ENCODE assay signal across 19 mouse cellular contexts in genomic region chr13:97698967-97699366, GRCm38 (mm10).
DNase-seq lines count a peak whose midpoint lies in the region; ATAC-seq lines count a peak whose summit lies in the region.
"Had no signal": no experiment of that assay in that cellular context is flagged by ENCODE, and none has a peak within 500 bp of the region (broad histone marks: within the 10 kb centered on the region; RNA-seq: fewer than 3 reads in every experiment).

No protein-coding gene starts in this region.

- WGBS in heart, embryonic 12.5 days, result 80% methylated on average over 2 of the region's 2 CpGs
- 35% methylated on average over 2 of the region's 2 CpGs for WGBS in liver, embryonic 12.5 days (ENCODE audit: insufficient replicate concordance)

- H3K36me3 ChIP-seq in heart, embryonic 12.5 days, result no peaks in the 10 kb centered on the region
- no peaks in the 10 kb centered on the region for H3K36me3 ChIP-seq in liver, embryonic 12.5 days
- H3K36me3 ChIP-seq: embryonic facial prominence, embryonic 13.5 days; hindbrain, embryonic 13.5 days; intestine, embryonic 15.5 days had no signal

- H3K9me3 ChIP-seq in heart, embryonic 12.5 days (replicated peaks), result no peaks in the 10 kb centered on the region; the same call in 1 of the 2 replicates
- no peaks in the 10 kb centered on the region for H3K9me3 ChIP-seq in liver, embryonic 12.5 days (replicated peaks)
- H3K9me3 ChIP-seq: embryonic facial prominence, embryonic 13.5 days; hindbrain, embryonic 13.5 days; intestine, embryonic 15.5 days had no signal

- ATAC-seq in heart, embryonic 12.5 days (ENCODE audit: insufficient number of reproducible peaks, low FRiP score), result no peak
- ATAC-seq in liver, embryonic 12.5 days, result peak; percentile 87
- ATAC-seq: intestine, embryonic 15.5 days; midbrain, embryonic 16.5 days had no signal

- no peaks in the 10 kb centered on the region for H3K27me3 ChIP-seq in heart, embryonic 12.5 days (replicated peaks)
- no peaks in the 10 kb centered on the region for H3K27me3 ChIP-seq in liver, embryonic 12.5 days (replicated peaks)
- H3K27me3 ChIP-seq: embryonic facial prominence, embryonic 13.5 days; hindbrain, embryonic 13.5 days; intestine, embryonic 15.5 days had no signal

- no peak overlapping the region for H3K4me3 ChIP-seq in heart, embryonic 12.5 days
- H3K4me3 ChIP-seq in liver, embryonic 12.5 days, result no peak overlapping the region
- H3K4me3 ChIP-seq: embryonic facial prominence, embryonic 13.5 days; hindbrain, embryonic 13.5 days; intestine, embryonic 15.5 days had no signal

- peak; percentile 87 for DNase-seq in heart, adult 11 months
- peak; percentile 9 for DNase-seq in c-Kit-negative CD71-positive TER-119-positive erythroid progenitor cells, embryonic 14.5 days (ENCODE audit: low read depth, low spot score)
- peak; percentile 19 for DNase-seq in skeletal muscle tissue, adult 2 months (ENCODE audit: low read depth, low spot score)
- no peak for DNase-seq in kidney, adult 18-20 months
- DNase-seq in right cerebral cortex, postnatal 4 days, result no peak
- DNase-seq in kidney, postnatal 4 days, result no peak
- DNase-seq: adrenal gland, adult 8-10 months; cerebellum, postnatal 36 days; layer of hippocampus, postnatal 36 days; lung, embryonic 14.5 days; right cerebral cortex, postnatal 25 days; thymus, postnatal 4 days had no signal

- H3K4me2 ChIP-seq in heart, embryonic 12.5 days, result no peak overlapping the region
- no peak overlapping the region for H3K4me2 ChIP-seq in liver, embryonic 12.5 days
- H3K4me2 ChIP-seq: embryonic facial prominence, embryonic 13.5 days; hindbrain, embryonic 13.5 days; intestine, embryonic 15.5 days; lung, embryonic 14.5 days had no signal

- no peak overlapping the region for H3K27ac ChIP-seq in heart, embryonic 12.5 days (ENCODE audit: poor library complexity, severe bottlenecking)
- H3K27ac ChIP-seq in liver, embryonic 12.5 days, result peak overlapping the region; percentile 67
- H3K27ac ChIP-seq: embryonic facial prominence, embryonic 13.5 days; hindbrain, embryonic 13.5 days; intestine, embryonic 15.5 days; macrophage had no signal

- no peaks in the 10 kb centered on the region for H3K4me1 ChIP-seq in heart, embryonic 12.5 days (replicated peaks)
- peaks cover 28% of the 10 kb centered on the region for H3K4me1 ChIP-seq in liver, embryonic 12.5 days
- H3K4me1 ChIP-seq: embryonic facial prominence, embryonic 13.5 days; intestine, embryonic 15.5 days had no signal

- no peak overlapping the region for H3K9ac ChIP-seq in heart, embryonic 12.5 days
- no peak overlapping the region for H3K9ac ChIP-seq in liver, embryonic 12.5 days
- H3K9ac ChIP-seq: embryonic facial prominence, embryonic 13.5 days; hindbrain, embryonic 13.5 days; intestine, embryonic 15.5 days; lung, embryonic 14.5 days had no signal

Comparison
In these comparisons a context has a peak if more than half of its experiments do, and no peak if none do; other contexts are left out.
1. DNase-seq: peak in heart, adult 11 months (single experiment), c-Kit-negative CD71-positive TER-119-positive erythroid progenitor cells, embryonic 14.5 days (single experiment) and skeletal muscle tissue, adult 2 months (single experiment); none in kidney, adult 18-20 months (single experiment), right cerebral cortex, postnatal 4 days (single experiment) and kidney, postnatal 4 days (0 of 2).